Mouse (Mus musculus): ENCODE measurements around the gene Olfr44. TPM values are rescaled to one million over a fixed set of nuclear protein-coding genes. Genes with fewer than 3 reads are reported as not detected.

The Olfr44 gene
- total RNA-seq (2021): not detected

DNA sequence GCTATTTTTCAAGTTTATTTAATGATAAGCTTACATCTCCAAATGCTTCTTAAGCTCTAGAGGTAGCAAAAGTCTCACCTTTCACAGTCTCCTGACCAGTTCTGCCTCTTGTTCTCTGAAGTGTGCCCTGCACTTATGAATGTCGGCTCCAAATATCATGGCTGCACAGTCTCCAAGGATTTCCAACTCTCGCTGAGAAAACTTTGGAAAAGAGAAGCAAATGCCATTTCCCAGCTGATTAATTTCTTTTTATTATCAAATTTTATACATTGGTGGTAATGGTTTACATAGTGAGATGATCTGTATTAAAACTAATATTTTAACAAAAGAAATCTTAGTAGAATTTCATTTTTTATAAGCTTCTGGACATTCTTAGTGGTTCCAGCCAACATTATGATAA is at the start of gene Olfr44:
Olfr44 (minus strand) TSS at position 101 of the 400 bp plus-strand sequence.
- intact Hi-C loops (cut with DNase I): no loop called here
- no peak for DNase-seq

DNA sequence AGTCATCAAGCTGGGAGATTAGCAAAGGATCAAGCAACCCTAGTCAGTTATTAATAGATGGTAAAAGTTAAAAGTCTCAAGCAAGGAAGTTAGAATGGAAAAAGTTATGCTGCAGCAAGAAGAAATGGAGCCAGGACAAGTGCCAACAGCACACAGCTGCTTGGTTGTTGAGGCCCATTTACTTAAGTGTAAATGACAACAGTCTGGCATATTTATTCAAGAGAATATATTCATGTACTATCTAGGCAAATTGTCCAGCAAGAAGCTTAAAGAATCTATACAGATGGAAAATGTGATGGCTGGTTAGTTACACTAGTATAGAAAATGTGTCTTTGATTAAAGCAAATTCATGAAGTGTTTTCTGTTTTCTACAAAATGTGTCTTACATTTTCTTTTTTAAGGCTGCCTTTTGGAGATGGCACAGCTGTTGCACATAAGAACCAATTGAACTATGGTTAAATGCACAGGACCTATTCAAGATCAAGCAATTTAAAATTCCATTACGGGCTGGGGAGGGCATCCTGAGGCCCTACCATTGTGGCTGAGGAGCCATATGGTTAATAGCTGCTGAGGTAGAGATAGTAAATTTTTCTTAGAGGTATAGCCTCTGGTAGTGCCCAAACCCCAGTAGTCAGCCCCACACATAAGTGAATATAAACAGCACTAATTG is 30.0 kb upstream of the Olfr44 start:
- intact Hi-C loops (cut with DNase I): no loop called here
- peak in 1 of 2 experiments; percentile 2 for DNase-seq

DNA sequence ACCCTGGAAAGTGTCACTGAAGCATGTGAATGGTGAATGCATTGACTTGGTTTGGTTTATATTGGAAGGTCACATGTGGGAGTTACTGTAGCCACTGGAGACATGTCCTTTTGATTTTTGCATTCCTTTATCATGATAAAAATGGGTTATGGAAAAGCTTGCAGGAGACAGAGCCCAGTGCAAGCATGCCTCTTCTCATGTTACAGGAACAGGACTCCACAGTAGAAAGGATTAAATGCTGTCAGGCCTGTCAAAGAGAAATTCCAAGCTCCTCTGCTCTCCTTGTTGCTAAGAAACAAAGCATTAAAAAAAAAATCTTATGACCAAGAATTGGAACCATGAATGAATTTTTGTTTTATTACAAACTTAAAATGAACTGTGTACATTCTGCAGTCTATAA is 24.8 kb upstream of the Olfr44 start:
- no peak for DNase-seq
- intact Hi-C loops (cut with DNase I): no loop called here

DNA sequence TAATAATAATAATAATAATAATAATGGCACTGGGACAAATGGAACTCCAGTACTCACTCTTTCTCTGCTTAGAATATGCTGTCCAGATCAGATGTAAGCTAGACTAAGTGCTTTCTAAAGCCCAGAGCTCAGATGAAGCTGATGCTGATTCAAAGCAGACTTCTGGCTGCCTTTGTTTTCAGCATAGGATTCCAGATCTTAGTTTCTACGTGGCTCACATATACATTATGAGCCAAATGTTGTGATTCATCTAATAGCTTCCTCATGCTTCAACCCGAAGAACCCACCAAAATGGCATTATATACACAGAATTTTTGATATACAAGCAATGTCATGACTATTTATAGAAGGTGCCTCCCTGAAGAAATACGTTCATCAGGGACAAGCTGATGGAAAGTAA is 21.7 kb upstream of the Olfr44 start, which contains the start of gene Olfr957:
Olfr957 (minus strand) TSS at position 279 of the 400 bp plus-strand sequence.
- no peak for DNase-seq
- intact Hi-C loops (cut with DNase I): no loop called here

DNA sequence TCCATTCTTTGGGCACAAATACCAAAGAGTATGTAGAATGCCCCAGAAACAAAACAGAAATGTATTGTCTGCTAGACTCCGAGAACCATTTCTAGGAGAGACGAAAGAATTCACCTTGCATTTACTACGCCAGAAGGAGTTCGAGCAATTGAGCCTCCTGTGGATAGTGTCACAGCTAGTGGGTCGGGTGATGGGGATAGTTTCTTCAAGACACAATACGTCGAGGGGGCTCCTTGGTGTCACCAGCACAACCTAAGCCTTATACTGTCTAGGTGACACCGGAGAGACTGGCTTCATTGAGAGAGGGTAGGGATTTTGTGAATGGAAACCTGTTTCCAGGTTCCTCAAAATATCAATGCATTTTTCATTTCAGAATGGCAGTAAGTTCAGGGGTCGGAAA is 15.6 kb upstream of the Olfr44 start:
- DNase-seq: no peak
- intact Hi-C loops (cut with DNase I): loop anchor here (1.0 kb wide), 1 partner anchor 103 kb away; no protein-coding TSS in a partner anchor

DNA sequence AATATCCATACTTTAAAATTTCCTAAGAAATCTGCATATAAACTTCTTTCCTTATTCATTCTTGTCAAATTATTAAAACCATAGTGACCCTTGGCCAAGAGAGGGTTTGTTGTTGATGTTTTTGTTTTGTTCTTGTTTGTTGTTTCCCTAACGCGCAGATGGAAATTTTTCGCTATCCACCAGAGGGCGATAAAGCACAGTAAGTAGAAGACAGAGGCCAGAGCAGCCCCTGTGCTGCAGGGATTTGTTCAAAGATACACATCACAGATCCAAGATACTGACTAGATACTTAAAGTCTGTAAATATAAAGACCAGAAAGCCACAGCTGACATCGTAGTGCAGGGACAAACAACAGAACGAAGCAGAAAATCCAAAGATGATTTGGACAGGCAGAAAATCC is 15.2 kb upstream of the Olfr44 start:
- intact Hi-C loops (cut with DNase I): loop anchor here (1.0 kb wide), 1 partner anchor 103 kb away; no protein-coding TSS in a partner anchor
- peak; percentile 46 to 64 for DNase-seq

DNA sequence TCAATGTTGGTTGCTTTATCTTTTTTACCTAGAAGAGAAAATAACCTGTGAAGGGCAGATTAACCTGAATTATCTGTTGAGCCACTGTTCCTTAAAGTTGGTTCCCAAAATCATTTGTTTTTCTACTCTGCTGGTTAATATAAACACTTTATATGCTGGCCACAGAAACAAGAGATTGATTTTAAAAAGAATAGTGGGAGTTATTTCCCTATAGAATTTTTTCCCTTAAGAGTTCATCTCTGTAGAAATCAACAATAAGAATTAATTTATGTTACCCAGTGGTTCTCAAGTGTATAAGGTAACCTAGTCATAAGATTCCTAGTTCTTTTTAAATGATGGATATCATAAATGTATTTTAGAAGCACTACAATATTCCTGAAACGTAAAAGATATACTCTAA is 22.0 kb downstream of the Olfr44 start, which contains the start of gene Olfr955:
Olfr955 (minus strand) TSS at position 101 of the 400 bp plus-strand sequence.
- intact Hi-C loops (cut with DNase I): loop anchor here (2.0 kb wide), 1 partner anchor 41 kb away; no protein-coding TSS in a partner anchor
- no peak for DNase-seq

DNA sequence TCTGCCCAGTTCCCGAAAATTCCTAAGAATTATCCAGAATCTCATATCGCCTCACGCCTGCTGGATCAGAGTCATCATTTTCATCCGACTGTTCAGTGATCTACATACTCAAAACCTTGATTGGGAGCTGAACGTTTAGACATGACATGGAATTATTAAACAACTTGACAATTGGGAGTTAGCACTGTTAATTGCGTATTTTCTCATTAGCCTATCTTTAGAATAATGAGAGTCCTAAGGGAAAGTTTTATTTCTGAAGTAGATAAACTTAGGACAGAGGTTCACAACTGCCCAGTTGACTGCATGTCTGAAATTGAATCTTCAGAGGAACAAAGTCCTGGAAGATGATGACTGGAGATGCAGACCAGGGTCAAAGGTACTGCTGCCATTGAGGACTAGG is 37.4 kb downstream of the Olfr44 start, which contains the start of gene Olfr954:
Olfr954 (plus strand) TSS at position 301 of the 400 bp plus-strand sequence.
- intact Hi-C loops (cut with DNase I): no loop called here
- no peak for DNase-seq

Other genes with a start within 250 kb of the Olfr44 start
- not detected for gene Olfr1537, start 244.0 kb downstream of the Olfr44 start, total RNA-seq (2021)
- gene Olfr945, start 217.2 kb downstream of the Olfr44 start, total RNA-seq (2021): not detected
- not detected for gene Olfr948, start 167.9 kb downstream of the Olfr44 start, total RNA-seq (2021)
- not detected for gene Olfr951, start 106.6 kb downstream of the Olfr44 start, total RNA-seq (2021)
- gene Olfr952, start 66.8 kb downstream of the Olfr44 start, total RNA-seq (2021): not detected
- not detected for gene Olfr954, start 37.3 kb downstream of the Olfr44 start, total RNA-seq (2021)
- gene Olfr955, start 22.1 kb downstream of the Olfr44 start, total RNA-seq (2021): not detected
- gene Olfr957, start 21.8 kb upstream of the Olfr44 start, total RNA-seq (2021): not detected
- not detected for gene Olfr958, start 60.1 kb upstream of the Olfr44 start, total RNA-seq (2021)
- not detected for gene Olfr959, start 81.6 kb upstream of the Olfr44 start, total RNA-seq (2021)
- 1 to 10 TPM; 2.3 to 3.8 TPM for gene AW551984, start 110.4 kb upstream of the Olfr44 start, total RNA-seq (2021)
- gene Olfr148, start 116.7 kb upstream of the Olfr44 start, total RNA-seq (2021): not detected
- gene Olfr960, start 127.4 kb upstream of the Olfr44 start, total RNA-seq (2021): not detected
- not detected for gene Olfr961, start 151.1 kb upstream of the Olfr44 start, total RNA-seq (2021)
- gene Olfr963, start 173.2 kb upstream of the Olfr44 start, total RNA-seq (2021): not detected
- not detected for gene Olfr149, start 213.1 kb upstream of the Olfr44 start, total RNA-seq (2021)
- not detected for gene Olfr965, start 217.4 kb upstream of the Olfr44 start, total RNA-seq (2021)
- not detected for gene Olfr150, start 237.0 kb upstream of the Olfr44 start, total RNA-seq (2021)